ENCODE assay signal across 19 mouse cellular contexts in the genomic region with DNA sequence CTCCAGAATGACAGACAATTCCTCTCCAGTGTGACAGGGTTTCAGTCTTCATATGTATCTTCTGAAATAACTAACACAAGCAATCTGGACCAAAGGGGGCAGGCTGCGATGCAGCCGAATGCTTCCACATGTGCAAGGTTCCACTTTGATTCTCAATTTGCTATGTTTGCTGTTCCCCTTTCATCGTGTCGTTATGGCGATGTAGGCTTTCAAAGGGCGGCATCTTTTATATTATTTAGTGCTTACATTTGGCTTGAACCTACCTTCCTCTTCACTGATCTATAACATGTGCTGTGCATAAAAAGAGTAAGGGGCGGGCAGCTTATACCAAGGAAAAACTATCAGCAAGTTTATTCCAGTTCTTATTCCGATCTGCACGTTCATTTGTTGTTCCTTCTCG.
A peak's percentile ranks its signal among the peaks of the same experiment; 100 is the strongest.
DNase-seq lines count a peak whose midpoint lies in the region; ATAC-seq and TF ChIP-seq lines count a peak whose summit lies in the region.
"Had no signal": no experiment of that assay in that cellular context is flagged by ENCODE, and none has a peak within 500 bp of the region (broad histone marks: within the 10 kb centered on the region; RNA-seq: fewer than 3 reads in every experiment).

No protein-coding gene starts in this region.

- H3K4me2 ChIP-seq in hindbrain, postnatal 0 days (ENCODE audit: low read depth, low read length) = no peak overlapping the region
- no peak overlapping the region for H3K4me2 ChIP-seq in embryonic facial prominence, embryonic 12.5 days (replicated peaks)
- no peak overlapping the region for H3K4me2 ChIP-seq in limb, embryonic 11.5 days (ENCODE audit: low read depth, severe bottlenecking)
- H3K4me2 ChIP-seq: forebrain, embryonic 12.5 days had no signal

- H3K27me3 ChIP-seq in hindbrain, embryonic 10.5 days (ENCODE audit: insufficient read depth, poor library complexity, severe bottlenecking) = no peaks in the 10 kb centered on the region
- no peaks in the 10 kb centered on the region for H3K27me3 ChIP-seq in hindbrain, postnatal 0 days (ENCODE audit: insufficient read depth, low read length)
- H3K27me3 ChIP-seq in embryonic facial prominence, embryonic 10.5 days (replicated peaks; ENCODE audit: low read depth, poor library complexity, severe bottlenecking) = no peaks in the 10 kb centered on the region
- H3K27me3 ChIP-seq in embryonic facial prominence, embryonic 12.5 days = no peaks in the 10 kb centered on the region
- no peaks in the 10 kb centered on the region for H3K27me3 ChIP-seq in limb, embryonic 11.5 days (ENCODE audit: control insufficient read depth, insufficient read depth, low read length)
- H3K27me3 ChIP-seq: forebrain, embryonic 12.5 days had no signal

- peaks cover 34% of the 10 kb centered on the region for H3K4me1 ChIP-seq in hindbrain, embryonic 10.5 days (replicated peaks)
- H3K4me1 ChIP-seq in hindbrain, postnatal 0 days (ENCODE audit: insufficient read depth, low read length) = no peaks in the 10 kb centered on the region
- peaks cover 57% of the 10 kb centered on the region for H3K4me1 ChIP-seq in embryonic facial prominence, embryonic 10.5 days
- peaks cover 38% of the 10 kb centered on the region for H3K4me1 ChIP-seq in embryonic facial prominence, embryonic 12.5 days
- peaks cover 33% of the 10 kb centered on the region for H3K4me1 ChIP-seq in limb, embryonic 11.5 days (ENCODE audit: control insufficient read depth, insufficient read depth, low read length)

- no peak for TF ChIP-seq CTCF in hindbrain, postnatal 0 days (IDR thresholded peaks at IDR 0.05; ENCODE audit: low read depth)

- no peak overlapping the region for H3K4me3 ChIP-seq in hindbrain, embryonic 10.5 days
- no peak overlapping the region for H3K4me3 ChIP-seq in hindbrain, postnatal 0 days (ENCODE audit: low read length)
- no peak overlapping the region for H3K4me3 ChIP-seq in embryonic facial prominence, embryonic 10.5 days
- no peak overlapping the region for H3K4me3 ChIP-seq in embryonic facial prominence, embryonic 12.5 days
- H3K4me3 ChIP-seq in limb, embryonic 11.5 days (ENCODE audit: low read depth, low read length) = no peak overlapping the region
- H3K4me3 ChIP-seq: forebrain, embryonic 12.5 days had no signal

- H3K9ac ChIP-seq in hindbrain, postnatal 0 days (replicated peaks; ENCODE audit: low read length) = no peak overlapping the region
- no peak overlapping the region for H3K9ac ChIP-seq in embryonic facial prominence, embryonic 12.5 days
- H3K9ac ChIP-seq in limb, embryonic 11.5 days (ENCODE audit: low read length) = no peak overlapping the region
- H3K9ac ChIP-seq: forebrain, embryonic 12.5 days; liver, embryonic 14.5 days had no signal

- peak overlapping the region; percentile 35 for H3K27ac ChIP-seq in hindbrain, embryonic 10.5 days
- H3K27ac ChIP-seq in hindbrain, postnatal 0 days = no peak overlapping the region
- H3K27ac ChIP-seq in embryonic facial prominence, embryonic 10.5 days (replicated peaks) = peak overlapping the region; percentile 51
- peak overlapping the region; percentile 68 for H3K27ac ChIP-seq in embryonic facial prominence, embryonic 12.5 days
- peak overlapping the region; percentile 61; the same call in 1 of the 2 replicates for H3K27ac ChIP-seq in limb, embryonic 11.5 days (replicated peaks; ENCODE audit: low read depth, low read length)
- H3K27ac ChIP-seq: forebrain, embryonic 12.5 days; liver, embryonic 14.5 days; stomach, postnatal 0 days had no signal

- peaks cover 4% of the 10 kb centered on the region; the same call in 1 of the 2 replicates for H3K9me3 ChIP-seq in hindbrain, embryonic 10.5 days
- no peaks in the 10 kb centered on the region for H3K9me3 ChIP-seq in hindbrain, postnatal 0 days (ENCODE audit: low read length)
- H3K9me3 ChIP-seq in embryonic facial prominence, embryonic 10.5 days = no peaks in the 10 kb centered on the region
- H3K9me3 ChIP-seq in embryonic facial prominence, embryonic 12.5 days = no peaks in the 10 kb centered on the region
- H3K9me3 ChIP-seq in limb, embryonic 11.5 days (ENCODE audit: control insufficient read depth, low read length) = no peaks in the 10 kb centered on the region
- H3K9me3 ChIP-seq: forebrain, embryonic 12.5 days had no signal

- 67% methylated on average over 10 of the region's 10 CpGs for WGBS in hindbrain, embryonic 10.5 days
- WGBS in hindbrain, postnatal 0 days = 54% methylated on average over 10 of the region's 10 CpGs
- 68% methylated on average over 10 of the region's 10 CpGs for WGBS in embryonic facial prominence, embryonic 10.5 days
- WGBS in embryonic facial prominence, embryonic 12.5 days = 38% methylated on average over 10 of the region's 10 CpGs
- 45% methylated on average over 10 of the region's 10 CpGs for WGBS in limb, embryonic 11.5 days

- DNase-seq in hindbrain, embryonic 10.5 days (ENCODE audit: low spot score) = no peak
- no peak for DNase-seq in hindbrain, postnatal 0 days (ENCODE audit: low spot score)
- DNase-seq in embryonic facial prominence, embryonic 10.5 days (ENCODE audit: low spot score) = peak; percentile 41
- peak; percentile 44 for DNase-seq in limb, embryonic 11.5 days (ENCODE audit: low spot score)
- DNase-seq in kidney, adult 9 months = no peak
- DNase-seq in ovary, adult 18-20 months (ENCODE audit: low spot score) = no peak
- DNase-seq: adrenal gland, adult 2 months; cerebellum, adult 2 months; cerebellum, postnatal 36 days; gastrocnemius, postnatal 14 days; heart, postnatal 14 days; kidney, adult 18-20 months; kidney, postnatal 10 days; retina, postnatal 1 day; right cerebral cortex, postnatal 4 days had no signal

- no peak for ATAC-seq in hindbrain, postnatal 0 days
- no peak for ATAC-seq in embryonic facial prominence, embryonic 12.5 days (ENCODE audit: insufficient number of reproducible peaks, insufficient read depth, low FRiP score, low TSS enrichment)
- ATAC-seq in limb, embryonic 11.5 days (ENCODE audit: insufficient number of reproducible peaks, low FRiP score, low TSS enrichment, low read depth) = no peak

- no peaks in the 10 kb centered on the region for H3K36me3 ChIP-seq in hindbrain, embryonic 10.5 days
- no peaks in the 10 kb centered on the region for H3K36me3 ChIP-seq in hindbrain, postnatal 0 days (ENCODE audit: insufficient read depth, low read length)
- H3K36me3 ChIP-seq in embryonic facial prominence, embryonic 10.5 days (replicated peaks) = peaks cover 17% of the 10 kb centered on the region
- no peaks in the 10 kb centered on the region for H3K36me3 ChIP-seq in embryonic facial prominence, embryonic 12.5 days
- peaks cover 3% of the 10 kb centered on the region; the same call in 1 of the 2 replicates for H3K36me3 ChIP-seq in limb, embryonic 11.5 days (ENCODE audit: control insufficient read depth, insufficient read depth, low read length)
- H3K36me3 ChIP-seq: forebrain, embryonic 12.5 days had no signal

Comparison
In these comparisons a context has a peak if more than half of its experiments do, and no peak if none do; other contexts are left out.
1. DNase-seq: peak in embryonic facial prominence, embryonic 10.5 days (single experiment) and limb, embryonic 11.5 days (single experiment); none in hindbrain, embryonic 10.5 days (single experiment), hindbrain, postnatal 0 days (single experiment), kidney, adult 9 months (single experiment) and ovary, adult 18-20 months (single experiment).